Mouse (Mus musculus) 3T3-L1 (cell line): ENCODE data around the gene Myo1h.
A peak's percentile ranks its signal among the peaks of the same experiment; 100 is the strongest.

Experiments used
- DNase-seq: peaks from one replicate; pipeline ENCODE4 v3.0.0-alpha.2; 2015; ENCODE audit warnings: low read depth, low spot score

The Myo1h gene

GRCm38 (mm10) chr5:114288874-114289273 lies at the start of gene Myo1h:
TSS of gene Myo1h (plus strand) at chr5:114289166.
- DNase-seq = no peak

DNA sequence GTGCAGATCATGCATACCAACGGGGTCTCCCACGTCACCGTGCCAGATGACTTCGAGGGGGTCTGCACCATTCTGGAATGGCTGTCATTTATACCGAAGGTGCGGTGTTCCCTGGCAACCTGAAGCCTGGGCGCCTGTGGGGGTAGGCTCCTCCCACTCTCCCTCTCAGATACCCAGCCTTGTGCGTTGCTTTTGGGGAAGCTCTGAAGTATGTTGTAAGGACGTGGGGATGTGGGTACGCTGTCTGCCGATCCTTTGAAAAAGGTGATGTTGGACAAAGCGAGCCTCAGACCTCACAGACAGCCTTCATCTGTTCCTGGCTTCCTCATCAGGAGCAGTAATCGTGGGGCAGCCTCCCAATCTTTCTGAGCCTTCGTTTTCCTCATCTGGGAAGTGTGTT lies 49.2 kb upstream of the Myo1h start:
- no peak for DNase-seq

- no peak for DNase-seq
Measured at GRCm38 (mm10) chr5:114246465-114246864, 42.5 kb upstream of the Myo1h start.

DNA sequence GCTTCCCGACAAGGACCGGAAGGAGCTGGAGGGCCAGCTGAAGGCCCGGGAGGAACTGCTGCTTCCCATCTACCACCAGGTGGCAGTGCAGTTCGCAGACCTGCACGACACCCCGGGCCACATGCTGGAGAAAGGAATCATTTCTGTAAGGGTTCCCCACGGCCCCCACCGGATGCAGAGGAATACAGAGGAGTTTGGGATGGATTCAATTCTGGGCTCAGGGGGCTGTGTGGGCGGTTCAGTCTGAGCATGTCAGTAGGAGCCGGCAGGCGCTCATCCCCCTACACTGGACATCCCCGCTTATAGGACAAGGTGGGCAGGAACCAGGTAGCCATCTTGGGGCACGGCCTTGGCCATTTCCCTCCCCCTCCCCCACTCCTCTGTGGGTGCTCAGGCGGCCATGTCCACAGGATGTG lies 40.8 kb upstream of the Myo1h start:
- DNase-seq = peak; percentile 84

DNA sequence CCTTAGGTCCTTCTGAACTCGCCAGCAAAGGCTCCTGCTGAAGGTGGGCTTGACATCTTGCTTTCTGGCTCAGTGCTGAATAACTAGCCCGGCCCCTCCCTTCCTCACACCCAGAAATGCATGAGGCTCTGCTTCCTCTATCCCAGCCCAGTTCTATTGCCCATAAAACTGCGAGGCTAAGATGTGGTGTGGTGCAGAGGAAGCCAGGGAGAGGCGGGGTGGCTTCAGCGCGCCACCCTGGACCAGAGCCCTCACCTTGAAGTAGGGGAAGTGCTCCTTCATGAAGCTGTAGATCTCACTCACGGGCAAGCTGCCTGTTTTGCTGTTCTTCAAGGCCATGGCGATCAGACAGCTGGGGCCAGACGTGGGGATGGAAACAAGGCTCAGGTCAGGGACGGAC lies 29.5 kb upstream of the Myo1h start:
- no peak for DNase-seq

DNA sequence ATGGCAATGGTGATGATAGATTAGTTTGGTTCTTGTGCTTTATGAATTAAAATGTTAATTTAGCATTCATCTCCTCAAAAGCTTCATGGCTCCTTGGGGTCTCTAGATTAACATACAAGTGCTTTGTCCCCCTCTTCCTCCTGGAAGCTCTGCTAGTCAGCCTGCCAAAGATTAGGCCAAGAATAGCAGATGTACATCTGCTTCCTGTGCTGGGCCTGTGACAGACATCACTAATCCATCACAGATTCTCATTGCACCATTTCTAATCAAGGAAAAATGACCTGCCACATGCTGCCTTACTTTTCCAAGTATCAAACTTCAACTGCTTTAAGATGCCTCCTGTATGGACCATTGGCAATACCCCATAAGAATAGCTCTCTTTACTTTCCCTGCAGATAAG lies 27.5 kb upstream of the Myo1h start:
- DNase-seq = no peak

DNA sequence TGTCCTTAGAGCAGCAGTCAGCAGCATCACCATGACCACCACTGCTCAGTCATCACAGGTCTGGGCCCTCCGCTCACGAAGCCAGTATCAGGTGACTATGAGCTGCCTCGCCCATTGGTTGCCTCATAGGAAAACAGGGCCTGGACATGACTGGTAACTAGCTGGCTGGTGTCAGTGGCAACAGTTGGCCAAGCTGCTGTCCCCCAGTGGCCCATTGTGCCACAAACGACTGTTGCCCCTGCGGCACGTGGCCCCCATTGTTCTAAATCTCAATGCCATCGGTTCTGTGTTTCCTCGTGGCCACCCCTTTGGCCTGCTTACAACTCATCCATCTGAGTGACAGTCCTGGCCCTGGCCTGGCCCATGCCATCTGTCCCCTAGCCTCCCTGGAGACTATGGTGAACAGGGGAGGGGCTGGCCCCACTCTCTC lies 24.9 kb upstream of the Myo1h start:
- DNase-seq = no peak

GRCm38 (mm10) chr5:114264791-114265190 lies 24.2 kb upstream of the Myo1h start:
- no peak for DNase-seq

DNA sequence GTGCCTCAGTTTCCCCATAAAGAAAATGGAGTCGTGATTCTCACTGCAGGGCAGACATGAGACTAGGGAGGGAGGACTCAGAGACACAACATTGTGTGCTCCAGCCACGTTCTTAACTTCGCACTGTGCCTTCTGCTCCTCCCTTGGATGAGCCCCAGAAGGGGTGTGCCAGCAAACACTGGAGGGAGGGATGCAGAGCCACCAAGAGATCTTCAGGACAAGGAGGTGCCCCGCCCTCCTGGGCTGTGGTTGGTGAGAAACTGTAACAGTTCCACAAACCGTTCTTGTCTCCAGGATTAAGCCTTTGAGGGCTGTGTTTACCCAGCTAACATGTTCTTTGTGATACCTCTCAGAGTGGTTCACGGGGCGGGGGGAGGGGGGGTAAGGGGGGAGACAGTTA lies 20.3 kb upstream of the Myo1h start:
- peak; percentile 54 for DNase-seq

DNA sequence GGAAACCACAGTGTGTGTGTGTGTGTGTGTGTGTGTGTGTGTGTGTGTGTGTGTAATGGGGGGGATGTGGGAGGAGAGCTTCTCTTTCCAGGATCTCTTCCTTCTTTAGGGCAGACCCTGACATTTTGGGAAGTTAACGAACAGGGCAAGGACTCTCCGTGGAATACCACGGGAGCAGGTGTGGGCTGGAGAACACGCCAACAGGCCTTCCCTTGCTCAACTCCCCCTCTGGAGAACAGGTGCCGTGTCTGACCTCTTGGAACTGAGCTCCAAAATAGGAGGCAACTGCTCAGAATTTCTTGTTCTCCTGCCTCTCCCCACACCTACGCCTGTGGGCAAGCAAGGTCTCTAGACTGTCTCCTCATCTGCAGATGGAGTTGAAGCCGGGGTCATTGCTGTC lies 19.5 kb upstream of the Myo1h start:
- no peak for DNase-seq

- DNase-seq = peak; percentile 80
Measured at GRCm38 (mm10) chr5:114269984-114270383, 19.0 kb upstream of the Myo1h start.

- no peak for DNase-seq
Measured at GRCm38 (mm10) chr5:114273693-114274402, 15.1 kb upstream of the Myo1h start, which contains the start of gene Foxn4. TSS of gene Foxn4 (minus strand) at chr5:114273807.

DNA sequence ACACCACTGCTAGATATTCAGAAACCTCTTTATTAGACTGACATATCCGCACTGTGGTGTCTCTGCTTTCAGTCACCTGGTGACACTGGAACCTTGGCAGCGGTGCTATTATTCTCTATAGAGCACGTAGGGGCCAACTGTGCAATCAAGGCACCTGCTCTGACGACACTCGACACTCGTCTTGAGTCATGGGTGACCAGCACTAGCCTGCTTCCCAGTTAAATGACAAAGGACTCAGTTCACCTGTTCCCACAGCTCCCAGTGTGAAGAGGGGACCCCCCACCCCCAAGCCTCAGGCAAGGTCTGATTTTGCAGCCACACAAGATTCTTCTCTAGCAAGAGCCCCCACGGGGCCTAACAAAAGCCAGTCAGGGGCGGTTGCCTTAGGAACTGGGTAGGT lies 13.6 kb upstream of the Myo1h start:
- DNase-seq = no peak

DNA sequence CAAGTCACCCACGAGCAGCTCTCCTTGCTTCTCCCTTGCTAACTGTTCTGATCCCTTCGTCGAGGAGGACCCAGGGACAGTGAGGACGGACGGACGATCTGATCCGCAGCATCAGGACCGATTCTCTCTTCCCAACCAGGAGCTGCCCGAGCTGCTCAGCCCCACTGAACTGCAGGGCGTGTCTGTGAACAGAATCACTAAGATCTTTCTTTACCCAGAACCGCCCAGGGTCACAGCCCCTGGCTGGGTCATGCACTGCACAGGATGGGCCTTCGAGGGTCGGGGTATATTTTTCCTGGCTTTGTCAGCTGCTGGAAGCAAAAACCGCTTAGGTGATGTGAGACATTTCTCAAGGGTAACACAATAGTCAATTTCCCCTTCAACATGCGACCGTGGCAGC lies 13.0 kb upstream of the Myo1h start:
- no peak for DNase-seq

DNA sequence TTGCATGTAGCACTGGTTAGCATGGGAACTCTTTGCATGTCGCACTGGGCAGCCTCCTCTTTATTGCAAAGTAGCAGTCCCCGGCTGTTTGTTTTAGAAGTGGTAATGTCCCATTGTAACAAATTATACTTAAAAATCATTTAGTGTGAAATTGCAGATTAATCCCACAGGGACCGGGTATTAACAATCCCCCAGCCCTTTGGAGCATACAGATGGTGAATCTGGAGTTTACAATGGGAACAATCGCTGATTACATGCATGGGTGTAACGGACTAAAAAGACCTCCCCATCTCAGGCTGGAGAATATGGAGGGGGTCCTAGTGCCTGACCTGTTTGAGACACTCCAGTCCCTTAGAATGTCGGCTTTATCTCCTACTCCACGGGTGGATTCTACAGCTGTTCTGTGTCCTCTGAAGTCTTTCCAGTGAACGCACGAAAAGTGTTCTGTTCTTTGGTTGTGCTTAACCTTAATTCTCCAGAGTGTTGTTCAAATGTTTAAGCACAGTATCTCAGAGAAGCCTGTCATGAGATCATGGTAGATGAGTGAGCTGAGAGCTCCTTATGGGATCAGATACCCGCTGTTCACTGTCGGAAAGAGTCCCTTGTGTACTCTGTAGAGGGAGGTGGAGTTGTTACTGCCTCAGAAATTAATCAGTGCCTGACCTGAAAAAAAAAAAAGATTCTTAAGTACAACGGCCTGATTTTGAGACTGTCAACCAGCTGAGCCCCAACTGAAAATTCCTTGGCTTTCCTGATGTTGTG lies 9.4 kb upstream of the Myo1h start:
- DNase-seq = no peak

GRCm38 (mm10) chr5:114282346-114282745 lies 6.6 kb upstream of the Myo1h start:
- no peak for DNase-seq

GRCm38 (mm10) chr5:114284604-114285397 lies 4.2 kb upstream of the Myo1h start:
- no peak for DNase-seq

GRCm38 (mm10) chr5:114285398-114285700 lies 3.6 kb upstream of the Myo1h start:
- no peak for DNase-seq

DNA sequence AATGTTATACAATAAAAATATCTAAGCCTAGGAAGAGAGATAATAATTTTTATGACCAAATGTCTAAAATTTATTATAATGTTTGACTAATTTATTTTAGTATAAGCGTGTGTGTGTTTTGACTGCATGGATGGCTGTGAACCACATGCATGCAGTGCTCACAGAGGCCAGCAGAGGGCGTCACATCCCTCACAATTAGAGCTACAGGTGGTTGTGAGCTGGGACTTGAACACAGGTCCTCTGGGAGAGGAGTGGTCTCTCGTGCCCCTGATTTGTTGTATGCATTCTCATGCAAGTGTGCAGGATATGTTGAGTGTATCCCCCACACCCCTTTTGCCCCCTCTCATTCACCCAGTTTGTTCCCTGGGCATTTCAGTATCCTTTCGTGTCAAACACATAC lies 2.9 kb upstream of the Myo1h start:
- DNase-seq = no peak

GRCm38 (mm10) chr5:114286872-114287571 lies 1.9 kb upstream of the Myo1h start:
- no peak for DNase-seq

GRCm38 (mm10) chr5:114288396-114288795 lies 570 bp upstream of the Myo1h start:
- DNase-seq = no peak

DNA sequence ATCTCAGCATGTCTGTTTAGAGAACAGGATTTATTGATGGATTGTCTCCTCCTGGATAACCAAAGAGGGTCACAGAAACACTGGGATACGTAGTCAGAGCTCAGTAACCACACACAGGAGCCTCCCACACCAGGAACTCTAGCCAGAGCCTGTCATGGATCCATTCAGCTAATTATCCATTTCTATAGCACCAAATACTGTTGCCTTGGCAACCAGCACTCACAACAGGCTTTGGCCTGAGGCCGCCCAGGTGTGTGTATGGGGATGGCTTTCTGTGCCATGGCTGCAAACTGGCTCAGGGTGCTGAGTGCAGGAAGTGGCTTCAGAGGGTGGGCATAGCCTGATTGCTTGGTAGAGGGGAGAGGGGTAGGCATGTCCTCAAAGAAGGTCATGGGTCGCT lies 1.0 kb downstream of the Myo1h start:
- no peak for DNase-seq
